Mouse (Mus musculus) intestine, embryonic 14.5 days (tissue): Measurements from ENCODE around the gene Pi4ka. TPM values are rescaled to one million over a fixed set of nuclear protein-coding genes. Genes with fewer than 3 reads are reported as not detected.

Experiments
- ATAC-seq: fragments of 200-750 bp; cut with Nextera tagmentation; replicated peaks from 2 replicates; pipeline ENCODE4 v1.8.0; 2017; ENCODE audit warnings: low read depth, moderate number of reproducible peaks, moderate TSS enrichment, moderate library complexity; ENCODE audit not compliant: low FRiP score, low TSS enrichment
- DNase-seq: peaks from one replicate; pipeline ENCODE4 v3.0.0-alpha.2; 2018; ENCODE audit warnings: low spot score
- H3K27ac ChIP-seq: fragments of 300-500 bp; sonication (generic); 2 replicates; pipeline ENCODE4 v1.5.1; 2014; ENCODE audit warnings: low read depth, mild to moderate bottlenecking, control low read depth
- H3K27me3 ChIP-seq: fragments of 300-500 bp; sonication (generic); replicated peaks from 2 replicates; pipeline ENCODE4 v1.6.1; 2014; ENCODE audit warnings: low read length, control low read depth; ENCODE audit not compliant: control insufficient read depth, insufficient read depth
- H3K36me3 ChIP-seq: fragments of 300-500 bp; sonication (generic); 2 replicates; pipeline ENCODE4 v1.6.1; 2014; ENCODE audit warnings: low read length, control low read depth; ENCODE audit not compliant: control insufficient read depth, insufficient read depth
- H3K4me1 ChIP-seq: fragments of 300-500 bp; sonication (generic); replicated peaks from 2 replicates; pipeline ENCODE4 v1.6.1; 2014; ENCODE audit warnings: low read length, control low read depth, mixed read lengths; ENCODE audit not compliant: control insufficient read depth, insufficient read depth
- H3K4me2 ChIP-seq: fragments of 300-500 bp; sonication (generic); 2 replicates; pipeline ENCODE4 v1.6.1; 2014; ENCODE audit warnings: low read length
- H3K4me3 ChIP-seq: fragments of 300-500 bp; sonication (generic); 2 replicates; pipeline ENCODE4 v1.5.1; 2014; ENCODE audit warnings: low read depth, low read length, control low read depth, mixed read lengths
- H3K9ac ChIP-seq: fragments of 300-500 bp; sonication (generic); 2 replicates; pipeline ENCODE4 v1.6.1; 2014; ENCODE audit warnings: mild to moderate bottlenecking, low read length
- H3K9me3 ChIP-seq: fragments of 300-500 bp; sonication (generic); 2 replicates; pipeline ENCODE4 v1.6.1; 2016; ENCODE audit warnings: low read length, control low read depth; ENCODE audit not compliant: control insufficient read depth
- WGBS: fragments of 180-500 bp; shearing (Covaris S2); extraction: QIAGEN DNeasy Blood & Tissue Kit; methylation state at CpG from one replicate; pipeline ENCODE4 v1.1.7; 2014; 5-methylcytosine and 5-hydroxymethylcytosine counted together
- polyA plus RNA-seq: library from polyadenylated mRNA; unstranded; fragments of >200 nt; fragmentation: Nextera tagmentation; extraction: Ambion mirVana; gene quantifications from 2 replicates; pipeline ENCODE4 v1.2.1, GENCODE M21; 2014

Gene Pi4ka
- polyA plus RNA-seq, 1 experiment from 2014 or later, result 38.0 TPM

- Histone ChIP-seq H3K4me1 (no peaks in the 10 kb centered on the region), H3K36me3 (peaks cover 29% of the 10 kb centered on the region), H3K27me3 (no peaks in the 10 kb centered on the region), H3K4me3 (no peak overlapping the region), H3K9ac (no peak overlapping the region), H3K9me3 (no peaks in the 10 kb centered on the region), H3K27ac (no peak overlapping the region), H3K4me2 (no peak overlapping the region)
- WGBS, result 64% methylated on average over 8 of the region's 8 CpGs
- DNase-seq, result no peak
- peak; percentile 70; the same call in 1 of the 2 replicates for ATAC-seq
Observed at GRCm38 (mm10) chr16:17345141-17345812, 60.8 kb downstream of the Pi4ka start.

DNA sequence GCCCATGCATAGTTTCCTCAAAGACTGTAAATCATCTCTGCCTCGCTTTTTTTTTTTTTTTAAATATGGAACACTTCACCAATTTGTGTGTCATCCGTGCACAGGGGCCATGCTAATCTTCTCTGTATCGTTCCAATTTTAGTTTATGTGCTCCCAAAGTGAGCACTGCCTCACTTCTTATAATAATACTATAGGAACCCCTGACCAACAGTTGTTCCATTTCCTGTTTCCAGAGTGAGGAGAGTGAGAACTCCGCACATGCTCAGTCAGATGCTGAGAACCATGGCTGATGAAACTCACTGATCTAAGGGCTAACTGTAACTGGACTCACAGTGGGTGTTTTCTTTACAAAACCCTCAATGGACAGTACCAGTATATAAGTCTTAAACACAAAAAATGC lies 64.3 kb downstream of the Pi4ka start:
- ATAC-seq (no peak), DNase-seq (no peak)
- peaks cover 11% of the 10 kb centered on the region; the same call in 1 of the 2 replicates for H3K36me3 ChIP-seq
- H3K4me1 ChIP-seq, result no peaks in the 10 kb centered on the region
- no peaks in the 10 kb centered on the region for H3K27me3 ChIP-seq
- no peak overlapping the region for H3K27ac ChIP-seq
- H3K9me3 ChIP-seq, result no peaks in the 10 kb centered on the region
- 84% methylated on average over 4 of the region's 4 CpGs for WGBS
- no peak overlapping the region for H3K4me3 ChIP-seq
- H3K4me2 ChIP-seq, result no peak overlapping the region
- H3K9ac ChIP-seq, result no peak overlapping the region

- DNase-seq (no peak), ATAC-seq (no peak)
- H3K27me3 ChIP-seq, result no peaks in the 10 kb centered on the region
- H3K9me3 ChIP-seq, result no peaks in the 10 kb centered on the region
- H3K27ac ChIP-seq, result no peak overlapping the region
- WGBS, result 92% methylated on average over 2 of the region's 2 CpGs
- H3K4me2 ChIP-seq, result no peak overlapping the region
- H3K36me3 ChIP-seq, result peaks cover 11% of the 10 kb centered on the region
- H3K4me3 ChIP-seq, result no peak overlapping the region
- H3K9ac ChIP-seq, result no peak overlapping the region
- no peaks in the 10 kb centered on the region for H3K4me1 ChIP-seq
Observed at GRCm38 (mm10) chr16:17340705-17341104, 65.4 kb downstream of the Pi4ka start.

- H3K4me2 ChIP-seq, result no peak overlapping the region
Observed at GRCm38 (mm10) chr16:17339701-17340100, 66.4 kb downstream of the Pi4ka start.

DNA sequence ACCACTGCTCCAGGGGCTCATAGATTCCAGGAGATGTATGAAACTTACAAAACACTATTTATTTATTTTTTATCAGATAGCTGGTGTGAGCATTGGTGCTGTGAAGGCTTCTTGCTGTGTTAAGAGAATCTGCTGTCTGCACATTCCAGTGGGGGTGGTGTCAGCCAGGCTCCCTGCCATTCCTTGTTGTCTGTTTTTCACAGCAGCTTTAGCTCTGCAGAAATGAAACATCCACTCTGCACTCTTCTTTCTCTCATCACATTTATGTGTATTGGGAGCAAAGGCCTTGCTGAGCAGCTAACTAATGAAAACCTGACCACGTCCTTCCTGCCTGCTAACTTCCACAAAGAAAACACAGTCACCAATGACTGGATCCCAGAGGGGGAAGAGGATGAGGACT lies 70.0 kb downstream of the Pi4ka start:
- H3K4me2 ChIP-seq, result no peak overlapping the region
- DNase-seq (no peak), ATAC-seq (no peak)
- no peaks in the 10 kb centered on the region for H3K9me3 ChIP-seq
- no peak overlapping the region for H3K4me3 ChIP-seq
- no peaks in the 10 kb centered on the region; the same call in 1 of the 2 replicates for H3K36me3 ChIP-seq
- WGBS, result 79% methylated on average over 1 of the region's 1 CpGs
- no peaks in the 10 kb centered on the region for H3K4me1 ChIP-seq
- no peak overlapping the region for H3K27ac ChIP-seq
- no peaks in the 10 kb centered on the region for H3K27me3 ChIP-seq
- H3K9ac ChIP-seq, result no peak overlapping the region

More at GRCm38 (mm10) chr16:17339701-17340100, 66.4 kb downstream of the Pi4ka start:
- Histone ChIP-seq H3K9me3 (no peaks in the 10 kb centered on the region), H3K36me3 (peaks cover 10% of the 10 kb centered on the region), H3K27ac (no peak overlapping the region), H3K9ac (no peak overlapping the region), H3K4me3 (no peak overlapping the region), H3K4me1 (no peaks in the 10 kb centered on the region), H3K27me3 (no peaks in the 10 kb centered on the region)
- ATAC-seq (no peak), DNase-seq (no peak)
- 82% methylated on average over 7 of the region's 7 CpGs for WGBS

DNA sequence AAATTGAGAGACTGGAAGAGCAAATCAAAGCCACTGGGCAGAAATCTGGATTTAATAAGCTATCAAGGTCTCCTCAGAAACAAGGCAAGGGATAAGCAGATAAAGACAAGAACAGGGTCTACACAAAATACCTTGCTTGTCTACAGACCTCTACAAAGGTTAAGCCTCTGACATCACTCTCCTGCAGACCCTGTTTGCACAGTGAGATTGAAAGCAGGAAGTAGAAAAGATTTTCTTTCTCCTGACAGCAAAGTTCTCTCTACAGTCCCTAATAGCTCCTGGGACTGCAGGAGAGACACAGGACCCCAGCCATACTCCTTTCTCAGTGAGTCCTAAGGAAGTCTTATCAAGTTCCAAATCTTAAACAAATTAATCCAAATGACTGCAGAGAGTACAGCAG lies 71.5 kb downstream of the Pi4ka start:
- Histone ChIP-seq H3K27me3 (no peaks in the 10 kb centered on the region), H3K36me3 (no peaks in the 10 kb centered on the region; the same call in 1 of the 2 replicates), H3K4me1 (no peaks in the 10 kb centered on the region), H3K4me2 (no peak overlapping the region), H3K9me3 (no peaks in the 10 kb centered on the region), H3K4me3 (no peak overlapping the region), H3K9ac (no peak overlapping the region), H3K27ac (0 out of 2 replicates have a peak overlapping the region, but pooled peaks have one; percentile 17)
- no peak for ATAC-seq
- no peak for DNase-seq

- no peak overlapping the region for H3K4me3 ChIP-seq
- 90% methylated on average over 5 of the region's 5 CpGs for WGBS
- H3K27ac ChIP-seq, result no peak overlapping the region
- no peak for ATAC-seq
- H3K4me2 ChIP-seq, result no peak overlapping the region
- H3K9me3 ChIP-seq, result no peaks in the 10 kb centered on the region
- no peaks in the 10 kb centered on the region for H3K4me1 ChIP-seq
- H3K36me3 ChIP-seq, result no peaks in the 10 kb centered on the region; the same call in 1 of the 2 replicates
- DNase-seq, result no peak
- H3K27me3 ChIP-seq, result no peaks in the 10 kb centered on the region
- no peak overlapping the region for H3K9ac ChIP-seq
Observed at GRCm38 (mm10) chr16:17331855-17332254, 74.3 kb downstream of the Pi4ka start.

DNA sequence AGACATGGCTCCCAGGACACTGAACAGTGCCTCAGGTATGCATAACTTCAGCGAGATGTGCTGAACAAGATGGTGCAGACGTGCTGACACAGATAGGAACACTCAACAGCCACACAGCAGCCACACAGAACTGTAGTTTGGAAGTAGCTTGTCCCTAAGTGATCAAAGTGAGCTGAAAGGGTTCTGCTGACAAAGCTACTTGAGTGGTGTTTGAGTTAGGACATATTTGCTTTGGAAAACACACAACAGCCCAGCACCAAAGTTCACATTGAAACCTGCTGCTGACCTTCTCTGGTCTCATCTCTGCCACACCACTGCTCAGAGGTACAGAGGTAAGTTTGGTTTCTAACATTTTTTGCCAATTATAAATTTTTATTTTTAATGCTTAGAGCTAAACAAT lies 75.0 kb downstream of the Pi4ka start, which contains the start of gene Serpind1:
Gene Serpind1, plus strand, starts transcription at position 256 of the 400 bp plus-strand sequence.
- H3K4me1 ChIP-seq, result no peaks in the 10 kb centered on the region
- DNase-seq (no peak), ATAC-seq (no peak)
- no peaks in the 10 kb centered on the region; the same call in 1 of the 2 replicates for H3K36me3 ChIP-seq
- H3K9ac ChIP-seq, result no peak within 1 kb of the TSS
- 62% methylated on average over 2 of the region's 2 CpGs for WGBS
- H3K9me3 ChIP-seq, result no peaks in the 10 kb centered on the region
- H3K4me3 ChIP-seq, result no peak within 1 kb of the TSS
- H3K27me3 ChIP-seq, result no peaks in the 10 kb centered on the region
- no peak within 1 kb of the TSS for H3K4me2 ChIP-seq
- H3K27ac ChIP-seq, result no peak within 1 kb of the TSS
